Mouse (Mus musculus): ENCODE data around the gene Golgb1. TPM values are rescaled to one million over a fixed set of nuclear protein-coding genes. Genes with fewer than 3 reads are reported as not detected.

The Golgb1 gene
- polyA plus RNA-seq, 1 experiment from 2014 or later: 86.6 TPM

- peaks cover 4% of the 10 kb centered on the region; the same call in 1 of the 2 replicates for H3K36me3 ChIP-seq (ENCODE audit: control insufficient read depth, insufficient read depth, low read length)
- no peak overlapping the region for H3K27ac ChIP-seq (replicated peaks; ENCODE audit: low read depth, low read length)
- DNase-seq (ENCODE audit: low spot score): no peak
- H3K4me3 ChIP-seq (ENCODE audit: low read depth, low read length): no peak overlapping the region
- no peaks in the 10 kb centered on the region for H3K4me1 ChIP-seq (ENCODE audit: control insufficient read depth, insufficient read depth, low read length)
- no peaks in the 10 kb centered on the region for H3K27me3 ChIP-seq (ENCODE audit: control insufficient read depth, insufficient read depth, low read length)
- no peaks in the 10 kb centered on the region for H3K9me3 ChIP-seq (ENCODE audit: control insufficient read depth, low read length)
- H3K9ac ChIP-seq (ENCODE audit: low read length): no peak overlapping the region
- 57% methylated on average over 11 of the region's 11 CpGs for WGBS
- ATAC-seq (ENCODE audit: insufficient number of reproducible peaks, low FRiP score, low TSS enrichment, low read depth): no peak
- no peak overlapping the region for H3K4me2 ChIP-seq (ENCODE audit: low read depth, severe bottlenecking)
Observed at GRCm38 (mm10) chr16:36930231-36931136, 55.5 kb downstream of the Golgb1 start.

- ATAC-seq (ENCODE audit: insufficient number of reproducible peaks, low FRiP score, low TSS enrichment, low read depth) (no peak), DNase-seq (ENCODE audit: low spot score) (no peak)
- no peak overlapping the region for H3K4me3 ChIP-seq (ENCODE audit: low read depth, low read length)
- no peak overlapping the region for H3K9ac ChIP-seq (ENCODE audit: low read length)
- H3K4me2 ChIP-seq (ENCODE audit: low read depth, severe bottlenecking): no peak overlapping the region
- no peaks in the 10 kb centered on the region for H3K4me1 ChIP-seq (ENCODE audit: control insufficient read depth, insufficient read depth, low read length)
- 88% methylated on average over 10 of the region's 10 CpGs for WGBS
- H3K9me3 ChIP-seq (ENCODE audit: control insufficient read depth, low read length): no peaks in the 10 kb centered on the region
- no peak overlapping the region for H3K27ac ChIP-seq (replicated peaks; ENCODE audit: low read depth, low read length)
- no peaks in the 10 kb centered on the region for H3K27me3 ChIP-seq (ENCODE audit: control insufficient read depth, insufficient read depth, low read length)
- peaks cover 4% of the 10 kb centered on the region; the same call in 1 of the 2 replicates for H3K36me3 ChIP-seq (ENCODE audit: control insufficient read depth, insufficient read depth, low read length)
Observed at GRCm38 (mm10) chr16:36931381-36931780, 56.4 kb downstream of the Golgb1 start.

GRCm38 (mm10) chr16:36931976-36932375 is 57.0 kb downstream of the Golgb1 start:
- H3K36me3 ChIP-seq (ENCODE audit: control insufficient read depth, insufficient read depth, low read length): peaks cover 4% of the 10 kb centered on the region; the same call in 1 of the 2 replicates
- H3K9me3 ChIP-seq (ENCODE audit: control insufficient read depth, low read length): no peaks in the 10 kb centered on the region
- H3K27me3 ChIP-seq (ENCODE audit: control insufficient read depth, insufficient read depth, low read length): no peaks in the 10 kb centered on the region
- no peak overlapping the region for H3K27ac ChIP-seq (replicated peaks; ENCODE audit: low read depth, low read length)
- peak; percentile 38 for DNase-seq (ENCODE audit: low spot score)
- 48% methylated on average over 3 of the region's 3 CpGs for WGBS
- no peak overlapping the region for H3K9ac ChIP-seq (ENCODE audit: low read length)
- H3K4me2 ChIP-seq (ENCODE audit: low read depth, severe bottlenecking): no peak overlapping the region
- no peak overlapping the region for H3K4me3 ChIP-seq (ENCODE audit: low read depth, low read length)
- H3K4me1 ChIP-seq (ENCODE audit: control insufficient read depth, insufficient read depth, low read length): no peaks in the 10 kb centered on the region
- no peak for ATAC-seq (ENCODE audit: insufficient number of reproducible peaks, low FRiP score, low TSS enrichment, low read depth)

DNA sequence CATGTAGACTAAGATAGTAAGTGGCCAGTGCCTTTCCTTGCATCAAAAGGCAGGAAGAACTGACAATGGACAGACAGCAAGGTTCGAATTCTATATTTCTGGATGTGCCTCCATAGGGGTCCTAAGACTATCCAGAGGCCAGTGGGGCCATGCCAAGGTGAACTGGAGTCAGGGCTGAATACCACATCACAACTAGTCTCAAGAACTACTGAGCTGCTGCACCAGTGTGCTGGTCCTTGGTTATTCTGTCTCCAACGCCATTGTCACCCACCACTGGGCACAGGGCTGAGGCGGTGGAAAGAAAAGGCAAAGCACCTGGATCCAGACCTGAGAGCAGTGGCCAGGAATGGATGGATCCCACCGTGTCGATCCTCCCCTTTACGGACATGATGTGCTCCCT is 57.6 kb downstream of the Golgb1 start:
- peaks cover 4% of the 10 kb centered on the region; the same call in 1 of the 2 replicates for H3K36me3 ChIP-seq (ENCODE audit: control insufficient read depth, insufficient read depth, low read length)
- no peaks in the 10 kb centered on the region for H3K27me3 ChIP-seq (ENCODE audit: control insufficient read depth, insufficient read depth, low read length)
- ATAC-seq (ENCODE audit: insufficient number of reproducible peaks, low FRiP score, low TSS enrichment, low read depth): no peak
- H3K9ac ChIP-seq (ENCODE audit: low read length): no peak overlapping the region
- H3K4me1 ChIP-seq (ENCODE audit: control insufficient read depth, insufficient read depth, low read length): no peaks in the 10 kb centered on the region
- H3K4me3 ChIP-seq (ENCODE audit: low read depth, low read length): no peak overlapping the region
- no peaks in the 10 kb centered on the region for H3K9me3 ChIP-seq (ENCODE audit: control insufficient read depth, low read length)
- DNase-seq (ENCODE audit: low spot score): no peak
- no peak overlapping the region for H3K27ac ChIP-seq (replicated peaks; ENCODE audit: low read depth, low read length)
- no peak overlapping the region for H3K4me2 ChIP-seq (ENCODE audit: low read depth, severe bottlenecking)
- 98% methylated on average over 6 of the region's 6 CpGs for WGBS

GRCm38 (mm10) chr16:36934131-36934840 is 59.3 kb downstream of the Golgb1 start:
- no peaks in the 10 kb centered on the region for H3K9me3 ChIP-seq (ENCODE audit: control insufficient read depth, low read length)

GRCm38 (mm10) chr16:36934841-36935620 is 60.1 kb downstream of the Golgb1 start, which contains the start of gene Hcls1:
Gene Hcls1 (plus strand): TSS chr16:36934983.
- 85% methylated on average over 7 of the region's 7 CpGs for WGBS
- no peak for DNase-seq (ENCODE audit: low spot score)
- Histone ChIP-seq H3K9me3 (ENCODE audit: control insufficient read depth, low read length) (no peaks in the 10 kb centered on the region), H3K4me2 (ENCODE audit: low read depth, severe bottlenecking) (no peak within 1 kb of the TSS), H3K9ac (ENCODE audit: low read length) (no peak within 1 kb of the TSS), H3K27ac (replicated peaks; ENCODE audit: low read depth, low read length) (no peak within 1 kb of the TSS), H3K4me1 (ENCODE audit: control insufficient read depth, insufficient read depth, low read length) (no peaks in the 10 kb centered on the region), H3K4me3 (ENCODE audit: low read depth, low read length) (no peak within 1 kb of the TSS), H3K36me3 (ENCODE audit: control insufficient read depth, insufficient read depth, low read length) (no peaks in the 10 kb centered on the region; the same call in 1 of the 2 replicates), H3K27me3 (ENCODE audit: control insufficient read depth, insufficient read depth, low read length) (no peaks in the 10 kb centered on the region)
- no peak for ATAC-seq (ENCODE audit: insufficient number of reproducible peaks, low FRiP score, low TSS enrichment, low read depth)

More at GRCm38 (mm10) chr16:36934131-36934840, 59.3 kb downstream of the Golgb1 start:
- Histone ChIP-seq H3K27ac (replicated peaks; ENCODE audit: low read depth, low read length) (no peak overlapping the region), H3K36me3 (ENCODE audit: control insufficient read depth, insufficient read depth, low read length) (no peaks in the 10 kb centered on the region; the same call in 1 of the 2 replicates), H3K4me2 (ENCODE audit: low read depth, severe bottlenecking) (no peak overlapping the region), H3K9ac (ENCODE audit: low read length) (no peak overlapping the region), H3K4me3 (ENCODE audit: low read depth, low read length) (no peak overlapping the region), H3K27me3 (ENCODE audit: control insufficient read depth, insufficient read depth, low read length) (no peaks in the 10 kb centered on the region), H3K4me1 (ENCODE audit: control insufficient read depth, insufficient read depth, low read length) (no peaks in the 10 kb centered on the region)
- DNase-seq (ENCODE audit: low spot score) (no peak), ATAC-seq (ENCODE audit: insufficient number of reproducible peaks, low FRiP score, low TSS enrichment, low read depth) (no peak)
- 67% methylated on average over 6 of the region's 6 CpGs for WGBS

DNA sequence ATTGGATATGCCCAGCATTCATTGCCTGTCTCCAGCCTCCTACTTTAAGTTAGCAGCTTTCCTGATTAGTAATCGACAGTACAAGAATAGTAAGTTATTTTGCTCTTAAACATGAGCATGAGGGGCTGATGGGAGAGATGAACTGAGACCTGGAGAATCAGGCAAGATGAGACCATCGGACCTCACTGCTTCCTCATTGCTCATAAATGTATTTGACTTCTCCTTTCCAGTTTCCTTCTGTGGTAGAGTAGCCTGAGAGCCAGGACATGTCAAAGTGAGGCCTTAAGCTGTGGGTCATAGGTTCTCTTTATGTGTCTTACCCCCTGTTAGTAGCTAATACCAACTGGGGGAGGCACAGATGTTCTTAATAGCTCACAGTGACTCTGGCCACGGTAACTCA is 60.9 kb downstream of the Golgb1 start:
- no peak overlapping the region for H3K9ac ChIP-seq (ENCODE audit: low read length)
- no peaks in the 10 kb centered on the region for H3K27me3 ChIP-seq (ENCODE audit: control insufficient read depth, insufficient read depth, low read length)
- no peak for ATAC-seq (ENCODE audit: insufficient number of reproducible peaks, low FRiP score, low TSS enrichment, low read depth)
- DNase-seq (ENCODE audit: low spot score): no peak
- no peaks in the 10 kb centered on the region for H3K4me1 ChIP-seq (ENCODE audit: control insufficient read depth, insufficient read depth, low read length)
- no peak overlapping the region for H3K27ac ChIP-seq (replicated peaks; ENCODE audit: low read depth, low read length)
- H3K4me2 ChIP-seq (ENCODE audit: low read depth, severe bottlenecking): no peak overlapping the region
- no peaks in the 10 kb centered on the region for H3K9me3 ChIP-seq (ENCODE audit: control insufficient read depth, low read length)
- H3K4me3 ChIP-seq (ENCODE audit: low read depth, low read length): no peak overlapping the region
- H3K36me3 ChIP-seq (ENCODE audit: control insufficient read depth, insufficient read depth, low read length): no peaks in the 10 kb centered on the region; the same call in 1 of the 2 replicates
- WGBS: 73% methylated on average over 3 of the region's 3 CpGs
